Mouse (Mus musculus): ENCODE measurements around the gene Gm20219.

DNA sequence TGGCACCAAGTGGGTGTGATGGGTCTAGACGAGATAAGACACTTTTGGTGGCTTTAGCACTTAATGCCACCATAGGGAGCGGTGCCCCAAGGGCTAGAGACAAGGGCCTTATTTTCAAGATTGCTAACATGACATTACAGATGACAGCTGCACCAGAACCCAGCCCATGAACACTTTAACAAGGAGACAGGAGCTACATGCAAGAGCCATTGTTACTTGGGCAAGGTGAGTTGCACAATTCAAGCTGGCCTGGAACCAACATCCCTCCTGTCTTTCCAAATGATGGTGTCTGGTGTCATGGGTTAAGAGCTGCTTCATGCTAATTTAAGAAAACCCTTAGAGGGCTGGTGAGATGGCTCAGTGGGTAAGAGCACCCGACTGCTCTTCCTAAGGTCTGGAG is 5.2 kb upstream of the Gm20219 start:
- no peak for TF ChIP-seq CTCF (conservative IDR thresholded peaks at IDR 0.05; ENCODE audit: low read length)
- TF ChIP-seq NANOG (IDR thresholded peaks at IDR 0.05; ENCODE audit: borderline replicate concordance, low read length): no peak
